Mouse (Mus musculus): ENCODE results near the gene Csgalnact2.

DNA sequence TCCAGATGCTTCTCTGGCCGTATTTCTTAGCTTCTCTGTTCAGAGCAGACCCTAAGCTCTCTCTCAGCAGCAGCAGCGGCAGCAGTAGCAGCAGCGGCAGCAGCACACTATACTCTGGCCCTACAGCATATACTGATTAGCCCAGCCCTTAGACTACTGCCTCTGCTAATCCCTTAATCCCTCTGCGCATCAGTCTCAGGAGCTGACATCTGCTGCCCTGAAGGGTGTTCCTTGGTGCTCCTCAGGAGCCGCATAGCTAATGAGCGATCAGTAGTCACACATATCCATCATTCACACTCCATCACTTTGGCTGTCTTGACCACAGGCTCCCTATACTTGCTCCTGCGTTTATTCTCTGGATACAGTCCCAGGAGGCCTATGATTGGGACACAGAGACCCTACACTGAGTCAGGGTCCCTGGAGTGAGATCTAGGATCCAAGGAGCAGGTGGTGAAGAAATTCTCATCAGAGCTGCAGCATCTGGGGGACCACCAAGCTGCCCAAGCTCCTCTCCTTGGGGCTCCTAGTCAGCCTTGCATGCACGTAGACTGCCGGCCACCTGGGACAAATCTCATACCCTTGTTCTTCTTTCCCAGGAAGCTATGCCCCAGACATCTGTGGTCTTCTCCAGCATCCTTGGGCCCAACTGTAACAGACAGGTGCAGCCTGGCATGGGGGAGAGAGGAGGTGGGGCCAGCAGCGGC is 59.0 kb downstream of the Csgalnact2 start:
- no peak for TF ChIP-seq TBP (conservative IDR thresholded peaks at IDR 0.05; ENCODE audit: low read depth, low read length)
- TF ChIP-seq ETS1 (conservative IDR thresholded peaks at IDR 0.05; ENCODE audit: low read depth, low read length), result no peak
- no peak for TF ChIP-seq CTCF (conservative IDR thresholded peaks at IDR 0.05 in 1 of 2, IDR thresholded peaks at IDR 0.05 in 1 of 2; ENCODE audit: low read depth in 2 of 2, low read length in 2 of 2)
- TF ChIP-seq POLR2A (IDR thresholded peaks at IDR 0.05; ENCODE audit: low read depth, low read length), result no peak
- TF ChIP-seq EP300 (IDR thresholded peaks at IDR 0.05; ENCODE audit: low read length), result no peak
- TF ChIP-seq MAX (IDR thresholded peaks at IDR 0.05; ENCODE audit: low read length), result no peak
- no peak for TF ChIP-seq TCF12 (IDR thresholded peaks at IDR 0.05; ENCODE audit: low read depth, low read length)
- TF ChIP-seq CHD1 (IDR thresholded peaks at IDR 0.05; ENCODE audit: low read depth, low read length), result no peak
- no peak for TF ChIP-seq ELF1 (IDR thresholded peaks at IDR 0.05; ENCODE audit: low read depth, low read length)
- no peak for TF ChIP-seq CHD2 (IDR thresholded peaks at IDR 0.05; ENCODE audit: low read length)
